Mouse (Mus musculus) C2C12 (cell line): Measurements from ENCODE around the gene 2610042L04Rik. TPM values are rescaled to one million over a fixed set of nuclear protein-coding genes. Genes with fewer than 3 reads are reported as not detected.
"Not testable (repeated sequence)": the region's sequence is repeated elsewhere in the genome, so short reads cannot be mapped to it uniquely, and the experiment has no call there.

Source experiments
- H3K27me3 ChIP-seq: one replicate; pipeline ENCODE4 v1.6.1; 2011; ENCODE audit not compliant: control insufficient read depth, insufficient read depth, insufficient read length
- H3K36me3 ChIP-seq: one replicate; pipeline ENCODE4 v1.6.1; 2011; ENCODE audit not compliant: control insufficient read depth, insufficient read depth
- H3K4me3 ChIP-seq: one replicate; pipeline ENCODE4 v1.5.1; 2011; ENCODE audit warnings: mild to moderate bottlenecking, control low read depth; ENCODE audit not compliant: poor library complexity, insufficient read depth, severe bottlenecking
- H3K79me2 ChIP-seq: one replicate; pipeline ENCODE4 v1.6.1; 2011; ENCODE audit not compliant: control insufficient read depth, insufficient read depth
- H3K79me3 ChIP-seq: one replicate; pipeline ENCODE4 v1.6.1; 2011; ENCODE audit warnings: low read depth, control low read depth
- H3ac ChIP-seq: one replicate; pipeline ENCODE3; 2011; ENCODE audit warnings: low read depth; ENCODE audit not compliant: control insufficient read depth, insufficient read length
- long read RNA-seq, 2 experiments: library from polyadenylated mRNA; unstranded; transcript quantifications; one replicate each; pipeline ENCODE4 v2.0.0; 2019 to 2020
- polyA plus RNA-seq: library from polyadenylated mRNA; unstranded; fragments of >200 nt; fragmentation: generic; extraction: Trizol; gene quantifications from one replicate; pipeline ENCODE4 v1.2.1, GENCODE M21; 2012; ENCODE audit warnings: missing spikeins

Gene 2610042L04Rik
- polyA plus RNA-seq, result not detected
- long read RNA-seq, experiment 1, result 0 reads
- long read RNA-seq, experiment 2, result 0 reads

- H3K79me3 ChIP-seq, H3K36me3 ChIP-seq, H3K27me3 ChIP-seq, H3K79me2 ChIP-seq, H3ac ChIP-seq, H3K4me3 ChIP-seq: not testable (repeated sequence)
These were observed at the start of gene 2610042L04Rik for GRCm38 (mm10) chr14:4334476-4335080. TSS of gene 2610042L04Rik (plus strand) at chr14:4334763.

GRCm38 (mm10) chr14:4316983-4317382 is 17.6 kb upstream of the 2610042L04Rik start, which contains the start of gene Gm3149:
TSS of gene Gm3149 (plus strand) at chr14:4317283.
- H3K79me3 ChIP-seq, H3K36me3 ChIP-seq, H3K79me2 ChIP-seq, H3K4me3 ChIP-seq, H3ac ChIP-seq, H3K27me3 ChIP-seq: not testable (repeated sequence)

- H3K4me3 ChIP-seq, H3K27me3 ChIP-seq, H3K79me3 ChIP-seq, H3K79me2 ChIP-seq, H3ac ChIP-seq, H3K36me3 ChIP-seq: not testable (repeated sequence)
These were observed 943 bp downstream of the 2610042L04Rik start for GRCm38 (mm10) chr14:4335506-4335905.

- not testable (repeated sequence) for H3ac ChIP-seq, H3K36me3 ChIP-seq, H3K79me2 ChIP-seq, H3K79me3 ChIP-seq, H3K4me3 ChIP-seq, H3K27me3 ChIP-seq
These were observed 34.4 kb downstream of the 2610042L04Rik start for GRCm38 (mm10) chr14:4368991-4369390.

GRCm38 (mm10) chr14:4369691-4370090 is 35.1 kb downstream of the 2610042L04Rik start:
- H3ac ChIP-seq, H3K79me2 ChIP-seq, H3K36me3 ChIP-seq, H3K27me3 ChIP-seq, H3K4me3 ChIP-seq, H3K79me3 ChIP-seq: not testable (repeated sequence)

- not testable (repeated sequence) for H3ac ChIP-seq, H3K27me3 ChIP-seq, H3K4me3 ChIP-seq, H3K79me3 ChIP-seq, H3K36me3 ChIP-seq, H3K79me2 ChIP-seq
These were observed 43.3 kb downstream of the 2610042L04Rik start for GRCm38 (mm10) chr14:4377871-4378270.

- not testable (repeated sequence) for H3K4me3 ChIP-seq, H3K27me3 ChIP-seq, H3K36me3 ChIP-seq, H3K79me3 ChIP-seq, H3K79me2 ChIP-seq, H3ac ChIP-seq
These were observed 51.0 kb downstream of the 2610042L04Rik start for GRCm38 (mm10) chr14:4385606-4386005.

GRCm38 (mm10) chr14:4392841-4393530 is 58.4 kb downstream of the 2610042L04Rik start:
- H3K79me3 ChIP-seq, H3ac ChIP-seq, H3K79me2 ChIP-seq: not testable (repeated sequence)

GRCm38 (mm10) chr14:4397226-4397625 is 62.7 kb downstream of the 2610042L04Rik start, which contains the start of gene Gm3159:
TSS of gene Gm3159 (plus strand) at chr14:4397526.
- not testable (repeated sequence) for H3K27me3 ChIP-seq, H3K36me3 ChIP-seq, H3ac ChIP-seq, H3K4me3 ChIP-seq, H3K79me2 ChIP-seq, H3K79me3 ChIP-seq

More at GRCm38 (mm10) chr14:4392841-4393530, 58.4 kb downstream of the 2610042L04Rik start:
- H3K27me3 ChIP-seq, H3K36me3 ChIP-seq, H3K4me3 ChIP-seq: not testable (repeated sequence)

GRCm38 (mm10) chr14:4398624-4399023 is 64.1 kb downstream of the 2610042L04Rik start:
- not testable (repeated sequence) for H3K79me2 ChIP-seq, H3K27me3 ChIP-seq, H3K36me3 ChIP-seq, H3ac ChIP-seq, H3K79me3 ChIP-seq, H3K4me3 ChIP-seq

GRCm38 (mm10) chr14:4400115-4400789 is 65.7 kb downstream of the 2610042L04Rik start:
- H3K27me3 ChIP-seq, H3K4me3 ChIP-seq, H3K36me3 ChIP-seq, H3K79me2 ChIP-seq, H3ac ChIP-seq, H3K79me3 ChIP-seq: not testable (repeated sequence)
